Mouse (Mus musculus): ENCODE measurements around the gene Olfm1.

Gene Olfm1

GRCm38 (mm10) chr2:28192821-28193689 is at the start of gene Olfm1:
Gene Olfm1, plus strand, starts transcription at chr2:28192992.
- peak; percentile 57 for DNase-seq (ENCODE audit: low spot score)

GRCm38 (mm10) chr2:28143417-28144045 is 49.3 kb upstream of the Olfm1 start:
- DNase-seq (ENCODE audit: low spot score) = no peak

DNA sequence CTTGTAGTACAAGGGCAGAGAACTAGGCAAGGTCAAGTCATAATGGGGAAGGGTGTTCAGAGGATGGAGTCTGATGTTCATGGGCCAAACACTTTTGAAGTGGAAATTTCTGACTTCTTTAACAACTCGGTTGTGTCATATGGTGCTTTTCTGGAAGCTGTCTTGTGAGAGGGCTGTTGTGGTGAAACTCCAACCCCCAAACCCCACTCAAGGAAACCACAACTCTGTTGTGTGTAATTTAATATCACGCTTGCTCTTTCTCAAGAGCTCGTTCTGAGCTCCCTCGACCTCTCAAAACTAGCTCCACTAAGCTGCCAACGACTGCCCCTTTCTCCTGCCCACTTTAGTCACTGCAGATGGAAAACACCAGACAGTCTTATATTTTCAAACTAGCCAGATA is 47.1 kb upstream of the Olfm1 start:
- no peak for DNase-seq (ENCODE audit: low spot score)

DNA sequence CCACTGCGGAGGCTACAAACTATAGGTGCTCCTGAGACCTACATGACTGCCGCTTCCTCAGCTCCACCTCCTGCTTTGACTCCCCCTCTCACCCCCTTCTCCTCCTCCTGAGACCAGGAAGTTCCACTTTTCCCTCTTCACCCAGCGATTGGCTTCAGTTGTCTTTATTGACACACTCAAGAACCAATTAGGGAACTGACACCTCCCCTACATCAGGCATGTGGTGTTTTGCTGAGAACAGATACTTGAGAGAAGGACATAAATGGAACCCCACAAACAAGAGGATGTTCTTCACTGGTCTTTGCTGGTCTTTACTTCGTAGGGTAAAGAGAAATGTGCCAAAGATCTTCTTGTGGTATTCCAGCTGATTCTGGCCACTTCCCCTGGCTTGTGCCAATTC is 46.6 kb upstream of the Olfm1 start:
- no peak for DNase-seq (ENCODE audit: low spot score)

- DNase-seq (ENCODE audit: low spot score) = no peak
Measured at GRCm38 (mm10) chr2:28146685-28147084, 46.1 kb upstream of the Olfm1 start.

GRCm38 (mm10) chr2:28147248-28147794 is 45.5 kb upstream of the Olfm1 start:
- DNase-seq (ENCODE audit: low spot score) = no peak

GRCm38 (mm10) chr2:28149688-28150087 is 43.1 kb upstream of the Olfm1 start:
- DNase-seq (ENCODE audit: low spot score) = no peak

DNA sequence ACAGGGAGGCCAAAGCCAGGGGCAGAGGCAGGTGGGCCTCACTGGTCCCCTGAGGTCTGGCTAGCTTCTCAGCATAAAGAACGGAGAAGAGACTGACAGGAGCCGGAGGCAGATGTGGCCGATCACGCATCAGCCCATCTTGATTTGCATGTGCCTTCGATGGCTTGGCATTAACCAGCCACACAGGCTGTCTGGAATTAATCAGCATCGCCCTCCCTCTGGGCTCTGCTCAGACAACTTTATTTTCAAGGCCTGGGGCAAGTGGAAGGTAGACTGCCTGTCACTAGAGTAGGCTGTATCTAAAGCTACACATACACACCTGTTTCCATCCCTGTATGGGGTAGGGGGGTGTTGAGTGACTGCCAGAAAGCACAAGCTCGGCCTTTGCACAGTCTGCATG is 32.2 kb upstream of the Olfm1 start:
- DNase-seq (ENCODE audit: low spot score) = no peak

GRCm38 (mm10) chr2:28165570-28165969 is 27.2 kb upstream of the Olfm1 start:
- DNase-seq (ENCODE audit: low spot score) = no peak

GRCm38 (mm10) chr2:28169336-28169735 is 23.5 kb upstream of the Olfm1 start:
- DNase-seq (ENCODE audit: low spot score) = no peak

DNA sequence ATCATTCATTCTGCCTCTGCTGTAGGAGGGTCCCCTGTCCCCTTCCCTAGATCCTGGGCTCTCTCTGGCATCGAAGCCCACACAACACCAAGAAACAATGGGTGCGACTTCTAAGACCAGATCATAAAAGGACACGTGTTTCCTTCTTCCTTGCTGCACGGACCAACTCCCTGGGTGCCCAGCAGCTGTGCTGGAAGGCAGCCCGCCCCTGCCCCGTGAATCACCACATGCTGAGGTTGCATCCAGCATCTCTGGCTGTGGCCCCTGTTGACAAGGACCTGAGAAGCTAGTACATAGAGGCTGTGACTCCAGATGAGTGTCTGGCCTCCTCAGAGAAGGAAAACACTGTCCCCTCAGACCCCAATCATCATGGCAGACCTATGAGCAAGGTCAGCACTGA is 20.8 kb upstream of the Olfm1 start:
- DNase-seq (ENCODE audit: low spot score) = no peak

DNA sequence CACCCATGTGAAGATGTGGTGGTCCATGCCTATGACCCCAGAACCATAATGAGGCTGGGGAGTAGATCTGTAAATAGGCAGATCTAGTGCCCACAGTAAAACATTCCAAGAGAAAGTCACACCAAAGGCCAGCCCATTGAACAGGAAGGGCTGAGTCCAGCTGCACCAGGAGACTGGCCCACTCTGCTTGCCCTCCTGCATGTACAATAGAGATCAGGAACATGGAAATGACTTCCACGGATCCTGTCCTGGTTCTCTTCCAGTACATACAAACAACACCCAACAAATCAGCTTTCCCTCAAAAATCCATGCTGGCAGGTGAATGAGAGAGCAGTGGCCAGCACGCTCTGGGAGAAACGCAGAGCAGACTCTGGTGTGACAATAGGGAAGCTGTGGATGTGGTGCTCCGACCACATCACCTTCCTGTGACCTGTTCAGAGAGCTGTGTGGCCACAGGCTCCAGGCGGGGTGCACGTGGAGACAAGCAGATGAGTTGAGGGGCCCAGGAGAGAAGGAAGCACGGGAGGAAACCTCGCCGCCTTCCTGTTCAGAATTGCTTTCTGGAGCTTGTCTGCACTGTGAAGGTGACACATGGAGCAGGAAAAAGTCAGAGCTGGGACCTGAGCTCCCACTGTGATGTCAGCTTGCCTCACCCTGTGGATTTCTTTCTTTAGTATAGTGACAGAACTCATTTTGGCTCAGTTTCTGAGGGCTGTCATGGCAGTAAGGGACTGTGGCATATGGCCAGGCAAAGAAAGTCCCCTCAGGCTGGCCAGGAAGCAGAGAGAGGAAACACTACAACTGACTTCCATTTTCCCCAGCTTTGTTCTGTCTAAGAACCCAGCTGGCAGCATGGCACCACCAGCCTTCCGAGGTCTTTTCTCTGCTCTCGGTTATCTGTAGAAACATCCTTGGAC is 19.3 kb upstream of the Olfm1 start:
- no peak for DNase-seq (ENCODE audit: low spot score)

DNA sequence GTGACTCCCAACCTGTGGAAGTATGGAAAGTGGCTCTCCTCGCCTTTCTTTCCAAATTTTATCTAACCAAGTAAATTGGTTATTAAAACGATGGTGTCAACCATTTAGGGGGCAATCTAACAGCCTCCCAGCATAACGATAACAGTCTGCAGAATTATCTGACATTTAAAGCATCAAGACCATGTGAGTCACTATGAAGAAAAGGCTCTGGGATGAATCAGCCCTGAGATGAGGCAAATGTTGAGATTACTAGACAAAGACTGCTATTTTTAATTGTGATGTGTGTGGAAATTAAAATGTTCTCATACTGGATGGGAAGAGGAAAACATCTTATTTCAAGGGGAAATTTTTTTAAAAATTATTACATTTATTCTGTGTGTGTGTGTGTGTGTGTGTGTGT is 18.4 kb upstream of the Olfm1 start:
- no peak for DNase-seq (ENCODE audit: low spot score)

GRCm38 (mm10) chr2:28178600-28178999 is 14.2 kb upstream of the Olfm1 start:
- no peak for DNase-seq (ENCODE audit: low spot score)

- no peak for DNase-seq (ENCODE audit: low spot score)
Measured at GRCm38 (mm10) chr2:28180053-28180452, 12.7 kb upstream of the Olfm1 start.

- DNase-seq (ENCODE audit: low spot score) = no peak
Measured at GRCm38 (mm10) chr2:28188398-28188944, 4.3 kb upstream of the Olfm1 start.

GRCm38 (mm10) chr2:28193690-28194087 is 897 bp downstream of the Olfm1 start:
- peak; percentile 12 for DNase-seq (ENCODE audit: low spot score)

DNA sequence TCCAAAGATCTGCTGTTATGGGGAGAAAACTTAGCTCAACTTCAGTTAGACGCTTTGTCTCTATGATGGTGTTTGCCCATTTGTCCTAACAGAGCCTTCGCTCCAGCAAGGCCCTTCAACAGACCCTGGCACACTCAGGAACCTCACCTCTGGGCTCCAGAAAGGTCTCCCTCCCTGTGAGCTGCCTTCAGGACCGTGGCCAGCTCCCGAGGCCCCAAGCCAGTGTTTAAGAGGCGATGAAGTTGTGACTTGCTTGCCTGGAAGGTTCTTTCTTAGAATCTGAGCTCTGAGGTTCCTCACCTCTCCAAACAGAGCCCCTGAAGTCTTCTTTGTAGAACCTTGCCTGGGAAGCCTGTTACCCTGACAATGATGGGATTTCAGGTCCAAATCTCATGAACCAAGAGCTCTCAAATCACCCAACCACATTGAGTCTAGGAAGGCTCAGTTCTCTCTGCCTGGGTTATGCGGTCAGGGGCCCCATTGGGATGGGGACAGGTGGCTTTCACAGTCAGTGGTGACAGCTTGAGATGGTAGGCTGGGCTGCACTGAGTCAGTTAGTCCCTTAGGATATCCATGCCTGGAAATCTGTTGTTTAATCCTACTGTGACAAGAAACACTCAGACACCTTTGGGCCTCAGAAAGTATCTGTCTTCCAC is 2.3 kb downstream of the Olfm1 start:
- DNase-seq (ENCODE audit: low spot score) = peak; percentile 47

GRCm38 (mm10) chr2:28195726-28196125 is 2.9 kb downstream of the Olfm1 start:
- DNase-seq (ENCODE audit: low spot score) = no peak

GRCm38 (mm10) chr2:28201441-28201841 is 8.6 kb downstream of the Olfm1 start:
- no peak for DNase-seq (ENCODE audit: low spot score)

DNA sequence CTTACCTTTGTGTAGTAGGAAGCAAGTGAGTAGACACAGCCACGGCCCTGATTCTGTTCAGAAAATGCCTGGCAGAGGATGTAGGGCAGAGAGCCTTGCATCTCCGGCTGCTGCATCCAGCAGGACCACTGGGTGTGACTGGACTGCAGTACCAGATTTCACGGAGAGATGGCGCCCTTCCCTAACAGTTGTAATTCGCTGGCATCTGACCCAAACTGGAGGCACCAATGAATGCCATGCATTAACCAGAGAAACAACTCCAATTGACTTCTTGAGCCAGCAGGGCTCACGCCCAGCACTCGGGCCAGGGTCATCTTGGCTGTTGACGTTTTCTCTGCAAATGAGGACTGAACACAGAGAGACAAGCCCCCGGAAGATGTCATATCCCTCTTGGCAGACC is 11.4 kb downstream of the Olfm1 start:
- DNase-seq (ENCODE audit: low spot score) = peak; percentile 89

Measured in ovary, postnatal 36 days (tissue).